Mouse (Mus musculus) heart, embryonic 12.5 days (tissue): Measurements from ENCODE around the gene Hoxc5. TPM values are rescaled to one million over a fixed set of nuclear protein-coding genes. Genes with fewer than 3 reads are reported as not detected.
A peak's percentile ranks its signal among the peaks of the same experiment; 100 is the strongest.

ENCODE experiments used
- ATAC-seq: fragments of 200-750 bp; cut with Nextera tagmentation; 2 replicates; pipeline ENCODE4 v1.8.0; 2017; ENCODE audit warnings: moderate TSS enrichment, moderate library complexity; ENCODE audit not compliant: insufficient number of reproducible peaks, low FRiP score
- H3K27ac ChIP-seq: fragments of 300-500 bp; sonication (generic); 2 replicates; pipeline ENCODE4 v1.5.1; 2016; ENCODE audit warnings: mild to moderate bottlenecking, moderate library complexity; ENCODE audit not compliant: poor library complexity, severe bottlenecking
- H3K27me3 ChIP-seq: fragments of 300-500 bp; sonication (generic); replicated peaks from 2 replicates; pipeline ENCODE4 v1.6.1; 2016; ENCODE audit warnings: mild to moderate bottlenecking, moderate library complexity
- H3K36me3 ChIP-seq: fragments of 300-500 bp; sonication (generic); 2 replicates; pipeline ENCODE4 v1.6.1; 2016; ENCODE audit warnings: mild to moderate bottlenecking, moderate library complexity
- H3K4me1 ChIP-seq: fragments of 300-500 bp; sonication (generic); replicated peaks from 2 replicates; pipeline ENCODE4 v1.6.1; 2016; ENCODE audit warnings: mild to moderate bottlenecking
- H3K4me2 ChIP-seq: fragments of 300-500 bp; sonication (generic); 2 replicates; pipeline ENCODE4 v1.6.1; 2016; ENCODE audit warnings: mild to moderate bottlenecking, moderate library complexity
- H3K4me3 ChIP-seq: fragments of 300-500 bp; sonication (generic); 2 replicates; pipeline ENCODE4 v1.5.1; 2016; ENCODE audit warnings: mild to moderate bottlenecking
- H3K9ac ChIP-seq: fragments of 300-500 bp; sonication (generic); 2 replicates; pipeline ENCODE4 v1.6.1; 2016; ENCODE audit warnings: mild to moderate bottlenecking, moderate library complexity
- H3K9me3 ChIP-seq: fragments of 300-500 bp; sonication (generic); replicated peaks from 2 replicates; pipeline ENCODE4 v1.6.1; 2016; ENCODE audit warnings: mild to moderate bottlenecking, moderate library complexity
- WGBS: fragments of 180-500 bp; shearing (Covaris S2); methylation state at CpG from one replicate; pipeline ENCODE4 v1.1.7; 2016; 5-methylcytosine and 5-hydroxymethylcytosine counted together
- polyA plus RNA-seq: library from polyadenylated mRNA; unstranded; fragments of >200 nt; fragmentation: Nextera tagmentation; extraction: Ambion mirVana; gene quantifications from 2 replicates; pipeline ENCODE4 v1.2.1, GENCODE M21; 2016

The Hoxc5 gene
- polyA plus RNA-seq, 1 experiment from 2014 or later = 0.38 TPM

DNA sequence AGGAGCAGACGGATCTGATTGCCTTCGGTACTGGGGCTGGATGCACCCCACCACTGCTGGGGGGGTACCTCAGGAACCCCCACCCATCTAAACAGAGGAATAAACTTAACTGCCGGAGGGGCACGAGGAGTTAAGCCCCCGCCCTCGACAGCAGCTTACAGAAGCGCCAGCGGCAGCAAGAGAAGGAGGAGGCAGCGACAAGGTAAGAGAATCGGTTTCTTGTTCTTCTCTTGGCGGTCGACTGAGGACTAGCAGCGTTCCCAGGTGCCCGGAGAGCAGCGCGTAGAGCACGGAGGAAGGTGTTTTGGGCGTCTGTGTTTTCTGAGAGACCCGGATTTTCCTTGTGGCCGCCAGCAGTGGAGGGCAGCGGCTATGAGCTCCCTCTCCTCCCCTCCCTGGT lies 5.0 kb downstream of the Hoxc5 start:
- Histone ChIP-seq H3K27me3 (peaks cover 96% of the 10 kb centered on the region), H3K9ac (no peak overlapping the region), H3K36me3 (no peaks in the 10 kb centered on the region), H3K9me3 (no peaks in the 10 kb centered on the region), H3K4me1 (peaks cover 3% of the 10 kb centered on the region; the same call in 1 of the 2 replicates), H3K27ac (no peak overlapping the region), H3K4me2 (no peak overlapping the region), H3K4me3 (no peak overlapping the region)
- no peak for ATAC-seq
- under 1% methylated on average over 21 of the region's 21 CpGs for WGBS

DNA sequence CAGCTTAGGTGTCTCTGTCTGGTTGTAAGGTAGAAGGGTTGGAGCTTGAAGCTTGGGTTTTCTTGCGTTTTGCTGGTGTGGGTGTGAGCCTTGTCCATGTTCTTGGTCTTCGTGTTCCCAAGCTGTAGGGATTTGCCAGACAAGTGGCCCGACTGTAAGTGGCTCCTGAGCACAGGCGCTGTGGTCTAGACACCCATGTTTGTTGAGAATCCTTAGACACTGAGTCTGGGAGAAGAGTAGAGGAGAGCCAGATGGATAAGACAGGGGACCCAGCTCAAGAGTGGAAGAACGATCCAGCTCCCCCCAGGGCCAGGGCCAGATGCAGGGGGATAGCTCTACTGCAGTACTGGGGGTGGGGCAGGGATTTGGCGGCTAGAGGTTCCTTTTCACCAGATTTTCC lies 5.5 kb downstream of the Hoxc5 start:
- no peak overlapping the region for H3K27ac ChIP-seq
- ATAC-seq = no peak
- no peaks in the 10 kb centered on the region for H3K36me3 ChIP-seq
- H3K9ac ChIP-seq = no peak overlapping the region
- H3K4me1 ChIP-seq = peaks cover 6% of the 10 kb centered on the region; the same call in 1 of the 2 replicates
- H3K9me3 ChIP-seq = no peaks in the 10 kb centered on the region
- no peak overlapping the region for H3K4me2 ChIP-seq
- under 1% methylated on average over 6 of the region's 6 CpGs for WGBS
- H3K4me3 ChIP-seq = no peak overlapping the region
- peaks cover 96% of the 10 kb centered on the region for H3K27me3 ChIP-seq

DNA sequence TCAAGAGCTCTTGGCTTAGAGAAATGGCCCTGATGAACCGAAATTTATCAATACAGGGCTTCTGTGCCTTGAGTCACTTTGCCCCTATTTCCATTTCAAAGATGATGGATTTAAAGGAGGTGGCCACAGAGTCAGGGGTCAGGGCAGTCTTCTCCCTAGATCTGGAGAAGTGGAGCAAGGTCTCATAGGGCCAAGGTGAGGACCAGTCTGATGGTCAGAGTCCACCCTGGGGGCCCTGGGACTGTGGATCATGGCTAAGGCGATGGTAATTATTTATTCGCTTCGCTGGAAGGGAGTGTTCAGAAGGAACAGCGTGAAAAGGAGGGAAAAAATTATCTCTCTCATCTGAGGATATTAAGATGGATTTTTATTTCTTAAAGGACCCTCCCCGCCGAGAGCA lies 7.8 kb downstream of the Hoxc5 start:
- 5% methylated on average over 7 of the region's 7 CpGs for WGBS
- no peak overlapping the region for H3K4me2 ChIP-seq
- no peaks in the 10 kb centered on the region for H3K36me3 ChIP-seq
- no peak overlapping the region for H3K4me3 ChIP-seq
- H3K4me1 ChIP-seq = peaks cover 6% of the 10 kb centered on the region; the same call in 1 of the 2 replicates
- no peak overlapping the region for H3K9ac ChIP-seq
- no peak for ATAC-seq
- no peak overlapping the region for H3K27ac ChIP-seq
- H3K9me3 ChIP-seq = no peaks in the 10 kb centered on the region
- peaks cover 97% of the 10 kb centered on the region for H3K27me3 ChIP-seq

DNA sequence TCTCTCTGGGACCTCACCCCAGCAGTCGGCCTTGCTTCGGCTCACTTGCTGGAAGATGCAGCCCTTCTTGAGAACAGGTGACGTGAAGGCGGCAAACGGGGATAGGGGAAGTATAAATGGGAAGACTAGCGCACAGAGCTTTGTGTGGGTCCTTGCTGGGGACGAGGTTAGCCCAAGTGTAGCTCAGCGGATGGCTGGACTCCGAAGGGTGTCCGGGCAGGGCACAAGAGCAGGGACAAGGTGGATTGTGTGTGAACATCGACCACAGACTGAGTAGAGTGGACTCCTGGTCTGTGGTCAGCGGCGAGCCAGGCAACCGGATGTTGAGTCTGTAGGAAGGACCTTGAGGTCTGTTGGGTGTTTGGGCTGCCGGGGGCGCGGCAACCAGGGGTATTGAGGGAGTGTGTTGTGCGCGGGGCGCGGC lies 8.5 kb downstream of the Hoxc5 start:
- Histone ChIP-seq H3K4me2 (no peak overlapping the region), H3K27me3 (peaks cover 97% of the 10 kb centered on the region), H3K9me3 (no peaks in the 10 kb centered on the region), H3K4me3 (no peak overlapping the region), H3K27ac (no peak overlapping the region), H3K4me1 (peaks cover 6% of the 10 kb centered on the region; the same call in 1 of the 2 replicates), H3K36me3 (no peaks in the 10 kb centered on the region), H3K9ac (no peak overlapping the region)
- under 1% methylated on average over 21 of the region's 21 CpGs for WGBS
- ATAC-seq = no peak

DNA sequence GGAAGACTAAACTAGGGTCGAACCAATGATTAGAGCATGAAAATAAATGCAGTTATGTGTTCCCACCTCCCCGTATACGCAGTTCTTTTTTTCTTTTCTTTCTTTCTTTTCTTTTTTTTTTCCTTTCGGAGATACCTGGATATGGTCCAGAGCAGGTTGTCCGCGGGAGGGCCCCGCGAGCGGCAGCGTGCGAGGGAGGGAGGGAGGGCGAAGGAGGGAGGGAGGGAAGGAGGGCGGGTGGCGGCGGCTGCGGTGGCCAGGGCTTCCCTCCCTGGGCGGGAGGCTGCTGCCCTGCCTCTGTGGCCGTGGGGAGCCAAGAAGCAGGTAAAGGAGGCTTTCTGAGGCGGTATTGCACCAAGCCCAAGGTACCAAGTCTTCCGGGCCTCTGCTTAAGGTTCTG lies 8.9 kb downstream of the Hoxc5 start, which contains the start of gene Hoxc9:
Gene Hoxc9, plus strand, starts transcription at position 269 of the 400 bp plus-strand sequence.
- no peak within 1 kb of the TSS for H3K9ac ChIP-seq
- H3K4me2 ChIP-seq = peak within 1 kb of the TSS; percentile 50
- H3K36me3 ChIP-seq = no peaks in the 10 kb centered on the region
- ATAC-seq = no peak
- no peak within 1 kb of the TSS for H3K27ac ChIP-seq
- peaks cover 6% of the 10 kb centered on the region; the same call in 1 of the 2 replicates for H3K4me1 ChIP-seq
- H3K4me3 ChIP-seq = peak within 1 kb of the TSS; percentile 33
- peaks cover 96% of the 10 kb centered on the region for H3K27me3 ChIP-seq
- no peaks in the 10 kb centered on the region for H3K9me3 ChIP-seq
- 1% methylated on average over 18 of the region's 20 CpGs for WGBS

DNA sequence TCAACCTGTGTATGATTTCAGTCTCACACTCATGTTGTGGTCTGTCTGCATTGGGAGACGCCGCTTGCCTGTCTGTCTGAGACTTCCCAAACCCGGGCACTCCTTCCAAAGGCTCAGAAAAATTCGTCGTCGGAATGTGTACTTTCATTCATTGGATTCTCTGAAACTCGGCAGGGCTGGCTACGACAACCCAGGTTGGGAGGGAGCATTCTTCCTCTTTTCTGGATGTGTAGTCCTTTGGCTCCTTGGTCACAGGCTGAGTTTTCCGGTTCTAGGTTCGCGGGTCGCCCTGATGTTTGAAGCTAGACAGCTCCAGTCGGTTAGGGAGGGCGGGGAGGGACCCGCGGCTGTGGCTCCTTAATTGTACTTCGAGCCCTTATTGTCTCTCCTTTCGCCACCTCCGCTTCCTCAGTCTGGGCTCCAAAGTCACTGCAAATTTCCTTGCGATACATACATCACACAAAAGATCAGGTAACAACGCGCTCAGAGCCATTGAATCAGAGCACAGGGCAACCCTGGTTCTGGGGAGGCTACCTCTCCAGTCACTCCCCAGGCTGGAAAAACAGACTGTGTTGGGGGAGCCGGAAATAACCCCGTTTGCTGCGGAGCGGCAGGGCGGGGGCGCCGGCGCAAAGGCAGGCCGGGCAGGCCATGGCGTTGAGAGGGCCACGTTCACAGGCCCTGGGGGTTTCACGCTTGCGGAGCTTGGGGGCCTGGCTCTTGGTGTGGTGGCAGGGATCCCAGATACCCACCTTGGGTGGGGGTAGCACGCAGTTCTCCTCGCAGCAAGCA lies 9.6 kb downstream of the Hoxc5 start:
- Histone ChIP-seq H3K4me3 (peak overlapping the region; percentile 33), H3K4me2 (peak overlapping the region; percentile 50), H3K27ac (no peak overlapping the region), H3K27me3 (peaks cover 98% of the 10 kb centered on the region), H3K9ac (no peak overlapping the region), H3K9me3 (no peaks in the 10 kb centered on the region), H3K36me3 (no peaks in the 10 kb centered on the region), H3K4me1 (peaks cover 12% of the 10 kb centered on the region)
- under 1% methylated on average over 37 of the region's 37 CpGs for WGBS
- ATAC-seq = no peak

DNA sequence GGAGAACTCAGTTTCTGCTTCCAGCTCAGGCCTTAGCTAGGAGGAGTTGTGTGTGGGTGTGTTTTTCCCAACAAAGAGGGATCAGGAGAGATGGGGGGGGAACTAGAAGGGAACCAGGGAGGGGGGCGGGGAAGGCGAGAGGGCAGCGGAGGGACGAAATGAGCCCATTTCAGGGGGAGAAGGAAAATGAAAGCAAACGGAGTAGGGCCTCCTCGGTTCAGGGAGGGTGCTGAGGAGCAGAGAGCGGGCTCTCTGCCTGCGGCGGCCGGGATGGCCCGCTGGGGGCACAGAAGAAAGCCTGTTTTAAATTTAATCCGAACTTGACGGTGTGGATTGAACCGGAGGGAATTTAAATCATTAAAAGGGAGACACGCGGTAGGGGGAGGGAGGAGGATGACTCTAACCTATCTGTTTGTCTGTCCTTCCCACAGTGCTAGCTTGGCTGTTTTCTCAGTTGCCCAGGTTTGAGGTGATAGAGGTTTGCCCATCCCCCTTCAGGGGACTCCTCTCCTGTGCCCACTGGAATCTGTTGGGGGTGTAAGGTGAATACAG lies 10.3 kb downstream of the Hoxc5 start:
- 3% methylated on average over 16 of the region's 16 CpGs for WGBS
- H3K4me1 ChIP-seq = peaks cover 15% of the 10 kb centered on the region
- H3K9ac ChIP-seq = no peak overlapping the region
- H3K4me3 ChIP-seq = peak overlapping the region; percentile 33
- no peak overlapping the region for H3K27ac ChIP-seq
- no peaks in the 10 kb centered on the region for H3K36me3 ChIP-seq
- ATAC-seq = no peak
- H3K4me2 ChIP-seq = peak overlapping the region; percentile 50
- H3K27me3 ChIP-seq = peaks cover 98% of the 10 kb centered on the region
- no peaks in the 10 kb centered on the region for H3K9me3 ChIP-seq

DNA sequence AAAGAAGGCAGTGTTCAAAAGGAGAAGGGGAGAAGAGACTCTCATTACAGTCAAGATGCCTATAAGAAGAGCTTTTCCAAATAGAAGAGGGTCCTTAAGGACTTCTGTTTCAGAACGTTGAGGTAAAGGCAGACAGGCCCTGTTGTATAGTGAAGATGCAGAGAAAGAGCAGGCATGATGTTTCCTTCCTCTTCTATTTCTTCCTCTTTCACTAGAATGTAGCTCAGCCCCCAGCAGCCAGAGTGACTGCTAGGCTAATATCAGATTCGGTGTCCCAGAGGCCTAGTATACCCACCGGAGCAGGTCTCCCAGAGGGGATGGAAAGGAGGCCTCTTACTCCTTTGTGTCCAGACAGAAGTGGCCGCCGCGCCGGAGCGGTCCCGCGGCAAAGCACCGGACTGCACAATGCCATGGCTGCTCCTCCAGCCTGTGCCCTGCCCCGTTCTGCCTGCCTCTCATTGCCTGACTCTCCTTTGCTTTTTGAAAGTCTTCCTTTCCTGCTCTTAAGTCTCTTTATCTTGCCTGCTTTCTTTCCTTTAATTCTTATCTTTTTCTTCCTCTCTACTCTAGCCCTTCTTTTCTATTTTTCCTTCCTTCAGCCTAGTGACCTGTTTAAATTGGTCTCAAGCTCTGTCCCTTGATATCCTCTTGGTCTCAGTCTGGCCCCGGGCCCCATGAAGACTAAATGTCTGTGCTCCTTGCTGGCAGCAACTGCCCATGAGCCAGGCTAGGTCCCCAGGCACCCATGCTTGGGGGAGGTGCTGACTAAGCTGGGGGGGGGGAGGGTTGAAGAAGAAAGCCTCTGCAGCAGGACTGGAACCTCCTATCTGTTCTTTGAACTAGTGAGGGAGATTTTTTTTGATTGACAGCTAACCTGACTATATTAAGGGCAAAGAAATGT lies 11.6 kb downstream of the Hoxc5 start:
- no peaks in the 10 kb centered on the region for H3K9me3 ChIP-seq
- ATAC-seq = no peak
- no peaks in the 10 kb centered on the region for H3K36me3 ChIP-seq
- 2% methylated on average over 13 of the region's 13 CpGs for WGBS
- H3K4me1 ChIP-seq = peaks cover 15% of the 10 kb centered on the region
- no peak overlapping the region for H3K4me3 ChIP-seq
- H3K27me3 ChIP-seq = peaks cover 98% of the 10 kb centered on the region
- H3K27ac ChIP-seq = no peak overlapping the region
- no peak overlapping the region for H3K9ac ChIP-seq
- H3K4me2 ChIP-seq = no peak overlapping the region

DNA sequence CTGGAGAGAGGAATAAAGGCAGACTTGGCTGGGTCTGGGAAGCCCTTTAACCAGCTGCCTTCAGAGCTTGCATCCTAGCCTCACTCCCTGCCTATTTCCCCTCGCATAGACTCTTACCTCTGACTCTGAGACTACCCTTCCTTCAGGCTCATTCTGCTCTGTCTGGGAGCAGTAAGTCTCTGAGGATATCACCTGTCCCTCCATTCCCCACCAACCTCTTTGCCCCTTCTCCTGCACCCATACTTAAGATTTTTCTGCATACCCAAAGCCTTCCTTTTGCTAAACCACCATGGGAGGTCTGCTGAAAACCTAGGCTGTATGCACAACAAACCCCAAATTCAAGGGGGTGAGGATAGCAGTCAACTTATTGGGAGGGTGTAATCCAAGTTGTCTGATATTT lies 12.7 kb downstream of the Hoxc5 start:
- Histone ChIP-seq H3K27me3 (peaks cover 99% of the 10 kb centered on the region), H3K4me2 (no peak overlapping the region), H3K36me3 (no peaks in the 10 kb centered on the region), H3K9me3 (no peaks in the 10 kb centered on the region), H3K4me3 (no peak overlapping the region), H3K4me1 (peaks cover 15% of the 10 kb centered on the region), H3K9ac (no peak overlapping the region), H3K27ac (no peak overlapping the region)
- no peak for ATAC-seq
- WGBS = 0% methylated on average over 1 of the region's 1 CpGs

DNA sequence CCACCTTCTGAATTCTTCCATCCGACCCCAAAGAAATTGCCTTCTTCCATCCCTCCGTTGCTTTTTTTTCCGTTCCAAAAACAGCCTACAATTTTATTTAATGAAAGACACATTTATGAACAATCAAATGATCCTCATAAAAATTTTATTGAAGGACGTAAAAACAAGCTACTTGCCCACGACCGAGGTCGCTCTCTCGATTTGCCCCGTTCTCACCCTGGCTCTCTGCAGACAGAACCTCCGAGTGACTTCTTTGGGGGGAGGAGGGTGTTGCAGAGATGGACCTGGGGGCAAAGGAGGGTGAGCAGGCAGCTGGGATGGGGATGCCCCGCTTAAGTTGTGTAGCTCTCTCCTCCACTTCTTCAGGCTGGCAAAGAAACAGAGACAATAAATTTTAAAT lies 13.1 kb downstream of the Hoxc5 start:
- Histone ChIP-seq H3K4me3 (no peak overlapping the region), H3K36me3 (no peaks in the 10 kb centered on the region), H3K27me3 (peaks cover 99% of the 10 kb centered on the region), H3K27ac (no peak overlapping the region), H3K4me1 (peaks cover 15% of the 10 kb centered on the region), H3K9ac (no peak overlapping the region), H3K4me2 (no peak overlapping the region), H3K9me3 (no peaks in the 10 kb centered on the region)
- ATAC-seq = no peak
- WGBS = 2% methylated on average over 11 of the region's 11 CpGs

DNA sequence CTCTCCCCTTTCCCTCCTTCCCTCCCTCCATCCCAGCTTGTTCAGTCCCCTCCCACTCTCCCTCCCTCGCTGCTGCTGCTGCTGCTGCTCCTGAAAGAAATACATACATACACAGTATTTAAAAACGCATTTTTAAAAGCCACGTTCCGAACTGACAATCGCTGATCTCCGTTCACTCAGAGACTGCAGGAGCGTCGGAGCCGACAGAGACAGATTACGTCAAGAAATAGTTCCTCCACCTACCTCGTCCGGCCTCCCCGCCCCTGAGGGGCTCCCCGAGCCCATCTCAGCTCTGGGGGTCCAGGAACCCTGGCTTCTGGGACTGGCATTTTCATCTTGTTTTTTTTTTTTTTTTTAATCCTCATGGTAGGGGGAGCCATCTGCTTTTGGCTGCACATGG lies 13.7 kb downstream of the Hoxc5 start:
- peak overlapping the region; percentile 38 for H3K4me3 ChIP-seq
- H3K36me3 ChIP-seq = no peaks in the 10 kb centered on the region
- H3K9me3 ChIP-seq = no peaks in the 10 kb centered on the region
- H3K27me3 ChIP-seq = peaks cover 99% of the 10 kb centered on the region
- H3K4me1 ChIP-seq = peaks cover 15% of the 10 kb centered on the region
- peak overlapping the region; percentile 66 for H3K4me2 ChIP-seq
- ATAC-seq = no peak
- under 1% methylated on average over 14 of the region's 14 CpGs for WGBS
- no peak overlapping the region for H3K27ac ChIP-seq
- H3K9ac ChIP-seq = no peak overlapping the region
